Mouse (Mus musculus) hindbrain, embryonic 15.5 days (tissue): ENCODE results near the gene Clca3a1. TPM values are rescaled to one million over a fixed set of nuclear protein-coding genes. Genes with fewer than 3 reads are reported as not detected.
"Not testable (repeated sequence)": the region's sequence is repeated elsewhere in the genome, so short reads cannot be mapped to it uniquely, and the experiment has no call there.

Experiments
- ATAC-seq: fragments of 200-750 bp; cut with Nextera tagmentation; 2 replicates; pipeline ENCODE4 v1.8.0; 2017; ENCODE audit warnings: low read depth, moderate number of reproducible peaks, moderate TSS enrichment; ENCODE audit not compliant: low FRiP score
- H3K27ac ChIP-seq: fragments of 300-500 bp; sonication (generic); replicated peaks from 2 replicates; pipeline ENCODE4 v1.5.1; 2015; ENCODE audit warnings: mild to moderate bottlenecking, inconsistent platforms
- H3K27me3 ChIP-seq: fragments of 300-500 bp; sonication (generic); 2 replicates; pipeline ENCODE4 v1.6.1; 2015; ENCODE audit warnings: control low read depth, inconsistent platforms
- H3K36me3 ChIP-seq: fragments of 300-500 bp; sonication (generic); 2 replicates; pipeline ENCODE4 v1.6.1; 2015; ENCODE audit warnings: control low read depth, inconsistent platforms
- H3K4me1 ChIP-seq: fragments of 300-500 bp; sonication (generic); replicated peaks from 2 replicates; pipeline ENCODE4 v1.6.1; 2015; ENCODE audit warnings: control low read depth, inconsistent platforms
- H3K4me2 ChIP-seq: fragments of 300-500 bp; sonication (generic); 2 replicates; pipeline ENCODE4 v1.6.1; 2015; ENCODE audit warnings: moderate library complexity, mild to moderate bottlenecking, inconsistent platforms
- H3K4me3 ChIP-seq: fragments of 300-500 bp; sonication (generic); 2 replicates; pipeline ENCODE4 v1.5.1; 2015; ENCODE audit warnings: mild to moderate bottlenecking, inconsistent platforms
- H3K9ac ChIP-seq: fragments of 300-500 bp; sonication (generic); 2 replicates; pipeline ENCODE4 v1.6.1; 2015; ENCODE audit warnings: inconsistent platforms
- H3K9me3 ChIP-seq: fragments of 300-500 bp; sonication (generic); 2 replicates; pipeline ENCODE4 v1.6.1; 2016; ENCODE audit warnings: control low read depth, inconsistent platforms
- WGBS: fragments of 180-500 bp; shearing (Covaris S2); methylation state at CpG from one replicate; pipeline ENCODE4 v1.1.7; 2015; 5-methylcytosine and 5-hydroxymethylcytosine counted together
- polyA plus RNA-seq: library from polyadenylated mRNA; unstranded; fragments of >200 nt; fragmentation: Nextera tagmentation; extraction: Ambion mirVana; gene quantifications from 2 replicates; pipeline ENCODE4 v1.2.1, GENCODE M21; 2015

Gene Clca3a1
- polyA plus RNA-seq, result 0.13 and 0.16 TPM in 2 replicates

GRCm38 (mm10) chr3:144760592-144761309, at the start of gene Clca3a1:
Clca3a1 (minus strand) TSS chr3:144760977.
- no peaks in the 10 kb centered on the region for H3K4me1 ChIP-seq
- WGBS, result 83% methylated on average over 11 of the region's 11 CpGs
- H3K27me3 ChIP-seq, result no peaks in the 10 kb centered on the region
- H3K27ac ChIP-seq, result no peak within 1 kb of the TSS
- no peak within 1 kb of the TSS for H3K4me3 ChIP-seq
- ATAC-seq, result no peak
- no peak within 1 kb of the TSS for H3K4me2 ChIP-seq
- H3K36me3 ChIP-seq, result no peaks in the 10 kb centered on the region
- no peak within 1 kb of the TSS for H3K9ac ChIP-seq
- no peaks in the 10 kb centered on the region for H3K9me3 ChIP-seq

GRCm38 (mm10) chr3:144808153-144808925, 47.6 kb upstream of the Clca3a1 start:
- 58% methylated on average over 15 of the region's 17 CpGs for WGBS
- not testable (repeated sequence) for H3K27me3 ChIP-seq, H3K4me3 ChIP-seq, H3K36me3 ChIP-seq, ATAC-seq, H3K9me3 ChIP-seq, H3K27ac ChIP-seq, H3K4me2 ChIP-seq, H3K4me1 ChIP-seq, H3K9ac ChIP-seq

GRCm38 (mm10) chr3:144806626-144807025, 45.8 kb upstream of the Clca3a1 start:
- H3K27ac ChIP-seq, H3K4me1 ChIP-seq, H3K27me3 ChIP-seq, H3K4me2 ChIP-seq, H3K9me3 ChIP-seq, ATAC-seq, H3K4me3 ChIP-seq, H3K9ac ChIP-seq, H3K36me3 ChIP-seq: not testable (repeated sequence)
- 62% methylated on average over 2 of the region's 2 CpGs for WGBS

GRCm38 (mm10) chr3:144801861-144802260, 41.1 kb upstream of the Clca3a1 start:
- Histone ChIP-seq H3K27me3 (no peaks in the 10 kb centered on the region), H3K4me1 (no peaks in the 10 kb centered on the region), H3K27ac (no peak overlapping the region), H3K4me3 (no peak overlapping the region), H3K36me3 (no peaks in the 10 kb centered on the region), H3K4me2 (no peak overlapping the region), H3K9me3 (no peaks in the 10 kb centered on the region), H3K9ac (no peak overlapping the region)
- WGBS, result 37% methylated on average over 8 of the region's 8 CpGs
- no peak for ATAC-seq

GRCm38 (mm10) chr3:144785181-144786148, 24.7 kb upstream of the Clca3a1 start:
- H3K36me3 ChIP-seq, result no peaks in the 10 kb centered on the region
- 85% methylated on average over 11 of the region's 11 CpGs for WGBS
- no peaks in the 10 kb centered on the region for H3K9me3 ChIP-seq
- no peak overlapping the region for H3K27ac ChIP-seq
- H3K27me3 ChIP-seq, result no peaks in the 10 kb centered on the region
- ATAC-seq, result no peak
- no peaks in the 10 kb centered on the region for H3K4me1 ChIP-seq
- H3K9ac ChIP-seq, result no peak overlapping the region
- no peak overlapping the region for H3K4me3 ChIP-seq
- no peak overlapping the region for H3K4me2 ChIP-seq

- 91% methylated on average over 4 of the region's 4 CpGs for WGBS
- Histone ChIP-seq H3K4me3 (no peak overlapping the region), H3K4me2 (no peak overlapping the region), H3K36me3 (no peaks in the 10 kb centered on the region), H3K9me3 (no peaks in the 10 kb centered on the region), H3K27me3 (no peaks in the 10 kb centered on the region), H3K27ac (no peak overlapping the region), H3K4me1 (no peaks in the 10 kb centered on the region), H3K9ac (no peak overlapping the region)
- no peak for ATAC-seq
These were observed 4.4 kb upstream of the Clca3a1 start for GRCm38 (mm10) chr3:144765161-144765560.

GRCm38 (mm10) chr3:144761454-144761853, 677 bp upstream of the Clca3a1 start:
- Histone ChIP-seq H3K27ac (no peak overlapping the region), H3K27me3 (no peaks in the 10 kb centered on the region), H3K9me3 (no peaks in the 10 kb centered on the region), H3K4me2 (no peak overlapping the region), H3K36me3 (no peaks in the 10 kb centered on the region), H3K4me3 (no peak overlapping the region), H3K4me1 (no peaks in the 10 kb centered on the region), H3K9ac (no peak overlapping the region)
- no peak for ATAC-seq
- 60% methylated on average over 6 of the region's 6 CpGs for WGBS

- no peak overlapping the region for H3K9ac ChIP-seq
- no peaks in the 10 kb centered on the region for H3K4me1 ChIP-seq
- no peak overlapping the region for H3K4me3 ChIP-seq
- no peak for ATAC-seq
- no peaks in the 10 kb centered on the region for H3K36me3 ChIP-seq
- WGBS, result 92% methylated on average over 3 of the region's 3 CpGs
- no peaks in the 10 kb centered on the region for H3K9me3 ChIP-seq
- H3K4me2 ChIP-seq, result no peak overlapping the region
- H3K27me3 ChIP-seq, result no peaks in the 10 kb centered on the region
- H3K27ac ChIP-seq, result no peak overlapping the region
These were observed 1.1 kb downstream of the Clca3a1 start for GRCm38 (mm10) chr3:144759719-144760118.

- not testable (repeated sequence) for H3K4me2 ChIP-seq, H3K4me3 ChIP-seq, H3K4me1 ChIP-seq, ATAC-seq, H3K9ac ChIP-seq, H3K36me3 ChIP-seq, H3K27ac ChIP-seq, H3K9me3 ChIP-seq, H3K27me3 ChIP-seq
- 88% methylated on average over 8 of the region's 8 CpGs for WGBS
These were observed 4.7 kb downstream of the Clca3a1 start for GRCm38 (mm10) chr3:144756103-144756502.

- Histone ChIP-seq H3K4me3 (no peak overlapping the region), H3K4me1 (no peaks in the 10 kb centered on the region), H3K36me3 (no peaks in the 10 kb centered on the region), H3K9ac (no peak overlapping the region), H3K4me2 (no peak overlapping the region), H3K27ac (no peak overlapping the region), H3K27me3 (no peaks in the 10 kb centered on the region), H3K9me3 (no peaks in the 10 kb centered on the region)
- WGBS, result 0% methylated on average over 2 of the region's 2 CpGs
- ATAC-seq, result no peak
These were observed 7.7 kb downstream of the Clca3a1 start for GRCm38 (mm10) chr3:144753120-144753519.

- H3K27ac ChIP-seq, H3K4me3 ChIP-seq, H3K9ac ChIP-seq, H3K4me1 ChIP-seq, H3K27me3 ChIP-seq, H3K36me3 ChIP-seq, H3K9me3 ChIP-seq: not testable (repeated sequence)
- WGBS, result 38% methylated on average over 20 of the region's 21 CpGs
- peak overlapping the region; percentile 21 for H3K4me2 ChIP-seq
- ATAC-seq, result 0 out of 2 replicates have a peak, but pooled peaks have one; percentile 56
These were observed 11.5 kb downstream of the Clca3a1 start for GRCm38 (mm10) chr3:144749062-144749963.
